Mouse (Mus musculus) heart, postnatal 0 days (tissue): Measurements from ENCODE around the gene Cd79b. TPM values are rescaled to one million over a fixed set of nuclear protein-coding genes. Genes with fewer than 3 reads are reported as not detected.

Experiments
- ATAC-seq: fragments of 200-750 bp; cut with Nextera tagmentation; 2 replicates; pipeline ENCODE4 v1.8.0; 2017; ENCODE audit warnings: low read depth, moderate number of reproducible peaks, moderate library complexity; ENCODE audit not compliant: insufficient read depth
- DNase-seq: peaks from one replicate; pipeline ENCODE4 v3.0.0-alpha.2; 2016; ENCODE audit warnings: low spot score
- H3K27ac ChIP-seq: fragments of 300-500 bp; sonication (generic); 2 replicates; pipeline ENCODE4 v1.5.1; 2014; ENCODE audit warnings: low read depth, mild to moderate bottlenecking
- H3K27me3 ChIP-seq: fragments of 300-500 bp; sonication (generic); 2 replicates; pipeline ENCODE4 v1.6.1; 2014; ENCODE audit warnings: low read length, mixed read lengths; ENCODE audit not compliant: control insufficient read depth, insufficient read depth
- H3K36me3 ChIP-seq: fragments of 300-500 bp; sonication (generic); replicated peaks from 2 replicates; pipeline ENCODE4 v1.6.1; 2014; ENCODE audit warnings: low read length, mixed read lengths; ENCODE audit not compliant: control insufficient read depth, insufficient read depth
- H3K4me1 ChIP-seq: fragments of 300-500 bp; sonication (generic); 2 replicates; pipeline ENCODE4 v1.6.1; 2014; ENCODE audit warnings: antibody characterized with exemption; ENCODE audit not compliant: control insufficient read depth, insufficient read depth
- H3K4me2 ChIP-seq: fragments of 300-500 bp; sonication (generic); 2 replicates; pipeline ENCODE4 v1.6.1; 2014; ENCODE audit warnings: low read depth, mild to moderate bottlenecking, low read length, moderate library complexity
- H3K4me3 ChIP-seq: fragments of 300-500 bp; sonication (generic); 2 replicates; pipeline ENCODE4 v1.5.1; 2014; ENCODE audit warnings: low read depth, low read length
- H3K9ac ChIP-seq: fragments of 300-500 bp; sonication (generic); replicated peaks from 2 replicates; pipeline ENCODE4 v1.6.1; 2014; ENCODE audit warnings: low read depth, low read length, mixed read lengths
- H3K9me3 ChIP-seq: fragments of 300-500 bp; sonication (generic); replicated peaks from 2 replicates; pipeline ENCODE4 v1.6.1; 2016; ENCODE audit warnings: low read length; ENCODE audit not compliant: control insufficient read depth
- CTCF ChIP-seq: IDR thresholded peaks from 2 replicates; pipeline ENCODE4 v1.5.1; 2016; ENCODE audit warnings: antibody characterized with exemption, control low read depth, low read depth
- EP300 ChIP-seq: IDR thresholded peaks from 2 replicates; pipeline ENCODE4 v1.6.1; 2016; ENCODE audit warnings: antibody characterized with exemption, low read depth
- WGBS: fragments of 180-500 bp; shearing (Covaris S2); extraction: QIAGEN DNeasy Blood & Tissue Kit; methylation state at CpG from one replicate; pipeline ENCODE4 v1.1.7; 2014; 5-methylcytosine and 5-hydroxymethylcytosine counted together
- polyA plus RNA-seq: library from polyadenylated mRNA; unstranded; fragments of >200 nt; fragmentation: Nextera tagmentation; extraction: Ambion mirVana; gene quantifications from 2 replicates; pipeline ENCODE4 v1.2.1, GENCODE M21; 2015
- total RNA-seq: library from RNA; depleted of rRNA; stranded (reverse); fragments of >200 nt; gene quantifications from 2 replicates; pipeline ENCODE4 v1.2.3, GENCODE M21; 2014; ENCODE audit warnings: low replicate concordance

Cd79b gene
- total and polyA plus RNA-seq, 2 experiments from 2014 or later, result 0.19 to 1.2 TPM

GRCm38 (mm10) chr11:106328521-106328920, 14.0 kb upstream of the Cd79b start:
- TF ChIP-seq CTCF (no peak), EP300 (no peak)
- Histone ChIP-seq H3K27me3 (no peaks in the 10 kb centered on the region), H3K4me1 (peaks cover 15% of the 10 kb centered on the region; the same call in 1 of the 2 replicates), H3K4me2 (no peak overlapping the region), H3K4me3 (no peak overlapping the region), H3K36me3 (no peaks in the 10 kb centered on the region), H3K27ac (peak overlapping the region; percentile 83), H3K9ac (no peak overlapping the region), H3K9me3 (no peaks in the 10 kb centered on the region)
- 0 out of 2 replicates have a peak, but pooled peaks have one; percentile 10 for ATAC-seq
- DNase-seq, result no peak
- 31% methylated on average over 5 of the region's 5 CpGs for WGBS

DNA sequence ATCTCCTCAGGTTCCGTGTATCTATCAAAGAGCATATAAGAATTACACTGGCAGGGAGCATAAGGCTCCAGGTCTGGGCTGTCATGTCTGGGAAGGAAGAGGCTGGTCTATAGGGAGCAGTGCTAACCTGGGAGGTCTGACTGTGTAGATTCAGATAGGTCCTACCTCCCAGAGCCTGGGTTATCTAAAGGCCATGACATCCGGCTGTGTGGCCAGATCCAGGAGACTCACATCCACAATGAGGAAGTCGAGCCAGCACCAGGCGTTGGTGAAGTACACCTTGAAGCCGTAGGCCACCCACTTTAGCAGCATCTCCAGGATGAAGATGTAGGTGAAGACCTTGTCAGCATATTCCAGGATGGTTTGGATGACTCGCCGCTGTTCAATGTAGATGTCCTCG, 11.9 kb upstream of the Cd79b start:
- Histone ChIP-seq H3K9ac (no peak overlapping the region), H3K4me3 (no peak overlapping the region), H3K9me3 (no peaks in the 10 kb centered on the region), H3K4me1 (peaks cover 15% of the 10 kb centered on the region; the same call in 1 of the 2 replicates), H3K36me3 (no peaks in the 10 kb centered on the region), H3K27me3 (no peaks in the 10 kb centered on the region), H3K4me2 (no peak overlapping the region), H3K27ac (no peak overlapping the region)
- 64% methylated on average over 8 of the region's 8 CpGs for WGBS
- TF ChIP-seq EP300 (no peak), CTCF (no peak)
- ATAC-seq (no peak), DNase-seq (no peak)

DNA sequence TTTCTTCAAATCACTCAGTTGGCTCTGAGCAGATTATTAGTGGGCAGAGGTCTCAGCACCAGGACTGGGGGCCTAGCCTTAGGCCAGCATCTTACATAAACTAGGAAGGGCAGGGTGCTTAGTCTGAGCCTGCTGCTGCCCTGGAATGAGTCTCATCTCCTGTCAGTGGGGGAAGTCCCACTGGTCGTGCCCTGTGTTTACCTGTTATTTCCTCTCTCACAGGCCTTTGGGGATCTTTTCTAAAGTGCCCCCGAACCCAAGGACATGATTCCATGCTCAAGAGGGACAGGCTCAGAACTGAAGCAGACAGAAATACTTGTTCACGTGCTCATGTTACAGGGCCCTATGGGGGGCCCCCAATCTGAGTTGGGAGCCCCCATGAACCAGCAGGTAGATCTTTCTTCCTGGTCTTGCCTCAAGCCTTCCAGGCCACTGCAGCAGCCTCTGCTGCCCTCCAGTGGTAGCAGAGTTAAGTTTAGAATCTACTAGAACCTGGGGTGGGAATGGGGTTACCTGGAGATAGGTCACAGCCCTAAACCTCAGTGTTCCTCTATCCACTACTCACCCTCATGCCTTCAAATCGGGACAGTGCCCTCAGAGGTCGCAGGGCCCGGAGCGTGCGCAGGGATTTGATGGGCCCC, 11.1 kb upstream of the Cd79b start:
- 57% methylated on average over 8 of the region's 8 CpGs for whole genome bisulfite sequencing
- TF ChIP-seq CTCF (peak; percentile 84), EP300 (no peak)

DNA sequence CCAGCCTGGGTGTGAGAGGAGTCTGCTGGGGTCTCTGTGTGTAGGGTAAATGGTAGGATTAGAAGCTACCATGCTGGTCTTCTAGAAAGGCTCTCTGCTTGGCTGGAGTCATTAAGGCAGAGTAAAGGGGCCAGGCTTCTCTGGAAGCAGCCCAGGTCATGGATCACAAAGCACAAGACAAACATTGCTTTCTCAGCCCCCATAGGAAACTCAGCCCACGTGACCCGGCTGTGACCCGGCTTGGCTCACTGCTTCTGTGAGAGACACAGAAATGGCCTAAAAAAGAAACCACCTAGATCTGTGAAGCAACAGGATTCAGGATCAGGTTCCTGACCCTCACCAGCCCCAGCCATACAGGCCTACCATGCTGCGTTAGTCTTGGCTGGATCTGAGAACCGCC, 10.3 kb upstream of the Cd79b start:
- H3K27me3 ChIP-seq, result no peaks in the 10 kb centered on the region
- H3K4me1 ChIP-seq, result peaks cover 11% of the 10 kb centered on the region; the same call in 1 of the 2 replicates
- no peak overlapping the region for H3K27ac ChIP-seq
- ATAC-seq, result no peak
- no peak overlapping the region for H3K9ac ChIP-seq
- TF ChIP-seq EP300 (no peak), CTCF (no peak)
- no peaks in the 10 kb centered on the region for H3K9me3 ChIP-seq
- no peaks in the 10 kb centered on the region for H3K36me3 ChIP-seq
- WGBS, result 87% methylated on average over 5 of the region's 5 CpGs
- H3K4me3 ChIP-seq, result no peak overlapping the region
- no peak overlapping the region for H3K4me2 ChIP-seq
- DNase-seq, result no peak

More for the DNA sequence above, 11.1 kb upstream of the Cd79b start:
- DNase-seq, result peak; percentile 45
- H3K4me2 ChIP-seq, result no peak overlapping the region
- no peaks in the 10 kb centered on the region for H3K36me3 ChIP-seq
- H3K27me3 ChIP-seq, result no peaks in the 10 kb centered on the region
- no peaks in the 10 kb centered on the region for H3K9me3 ChIP-seq
- no peak for ATAC-seq
- peaks cover 15% of the 10 kb centered on the region; the same call in 1 of the 2 replicates for H3K4me1 ChIP-seq
- no peak overlapping the region for H3K4me3 ChIP-seq
- no peak overlapping the region for H3K27ac ChIP-seq
- no peak overlapping the region for H3K9ac ChIP-seq

- no peaks in the 10 kb centered on the region for H3K36me3 ChIP-seq
- WGBS, result 50% methylated on average over 21 of the region's 21 CpGs
- H3K27ac ChIP-seq, result peak overlapping the region; percentile 43; the same call in 1 of the 2 replicates
- H3K4me1 ChIP-seq, result no peaks in the 10 kb centered on the region
- no peak for TF ChIP-seq CTCF
- TF ChIP-seq EP300, result no peak
- ATAC-seq (no peak), DNase-seq (no peak)
- H3K4me2 ChIP-seq, result no peak overlapping the region
- no peaks in the 10 kb centered on the region for H3K27me3 ChIP-seq
- H3K9me3 ChIP-seq, result no peaks in the 10 kb centered on the region
- no peak overlapping the region for H3K9ac ChIP-seq
- no peak overlapping the region for H3K4me3 ChIP-seq
Observed at GRCm38 (mm10) chr11:106318406-106319366, 4.1 kb upstream of the Cd79b start.
